Mouse (Mus musculus): ENCODE measurements at regions not wholly inside any gene's neighbourhood (a gene's known extent, or its start where the extent isn't known, plus 50 kb on each side); places are given as distances from the start of the nearest gene placed in this dataset.

DNA sequence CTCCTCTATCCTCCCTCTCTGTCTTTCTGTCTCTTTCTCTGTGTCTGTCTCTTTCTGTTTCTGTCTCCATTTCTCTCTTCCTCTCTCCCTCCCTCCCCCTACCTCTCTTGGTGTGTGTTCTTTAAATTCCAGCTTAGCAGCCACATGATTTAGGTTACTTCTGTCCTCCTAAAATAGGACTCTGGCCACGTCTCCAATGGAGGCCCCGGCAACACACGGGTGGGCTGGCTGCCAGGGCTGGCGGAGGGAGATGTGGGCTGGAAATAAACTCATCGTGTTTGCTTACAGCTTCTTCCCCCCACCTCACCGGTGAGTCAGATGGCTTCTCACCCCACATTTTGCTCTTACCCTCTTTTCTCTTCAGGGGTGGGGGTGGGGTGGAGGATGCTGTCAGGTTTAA is 74.5 kb upstream of the Eif4g2 start:
- TF ChIP-seq CTCF (IDR thresholded peaks at IDR 0.05; ENCODE audit: low read depth, low read length) (no peak), POLR2AphosphoS5 (IDR thresholded peaks at IDR 0.05; ENCODE audit: insufficient replicate concordance, low read depth, low read length) (no peak), GATA1 (IDR thresholded peaks at IDR 0.05; ENCODE audit: borderline replicate concordance, low read length) (no peak), TAL1 (conservative IDR thresholded peaks at IDR 0.05; ENCODE audit: low read depth, low read length) (no peak), GATA2 (IDR thresholded peaks at IDR 0.05; ENCODE audit: borderline replicate concordance, low read depth, low read length) (no peak)

Data from G1E (cell line).